Mouse (Mus musculus) testis, adult 2 months (tissue): Measurements from ENCODE around the gene Bdkrb2.

Experiments used
- CTCF ChIP-seq: fragments of 200-500 bp; IDR thresholded peaks from 2 replicates; pipeline ENCODE4 v1.5.1; 2012; ENCODE audit warnings: low read depth, mild to moderate bottlenecking, inconsistent platforms, low read length, moderate library complexity; ENCODE audit not compliant: control insufficient read depth, insufficient read depth, insufficient replicate concordance
- POLR2A ChIP-seq: fragments of 200-500 bp; IDR thresholded peaks from 2 replicates; pipeline ENCODE4 v1.6.1; 2012; ENCODE audit warnings: low read depth, mild to moderate bottlenecking, inconsistent platforms, low read length, moderate library complexity; ENCODE audit not compliant: control insufficient read depth

DNA sequence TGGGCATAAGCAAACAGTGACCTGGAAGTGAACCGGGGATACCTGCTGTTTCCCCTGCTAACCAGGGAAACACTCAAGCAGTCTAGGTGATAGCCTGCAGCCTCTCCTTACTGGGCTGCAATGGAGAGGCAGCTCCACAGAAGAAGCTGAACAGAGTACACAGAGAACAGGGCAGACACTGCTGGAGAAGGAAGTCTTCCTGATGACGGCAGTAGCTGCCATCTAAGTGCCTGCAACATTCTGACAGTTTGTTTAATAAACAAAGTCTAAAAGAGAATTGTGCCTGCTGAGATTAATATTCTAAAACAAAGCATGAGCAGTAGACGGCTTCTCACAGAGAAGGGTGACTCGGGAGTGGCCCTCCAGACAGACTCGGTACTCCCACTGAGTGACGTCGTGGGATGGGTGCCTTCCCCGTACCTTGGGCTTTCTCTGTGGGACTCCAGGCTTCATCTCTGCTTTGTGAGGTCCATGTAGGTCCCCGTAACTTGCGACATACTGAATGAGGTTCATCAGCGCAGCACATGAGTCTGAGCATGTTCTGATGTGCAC is 79.8 kb downstream of the Bdkrb2 start:
- TF ChIP-seq POLR2A (no peak), CTCF (no peak)
